In genomic region chr9:118925286-118926110, GRCm38 (mm10) we compare ENCODE assay signal across 8 mouse cellular contexts. TPM values are rescaled to one million over a fixed set of nuclear protein-coding genes. Genes with fewer than 3 reads are reported as not detected.
DNase-seq lines count a peak whose midpoint lies in the region; ATAC-seq lines count a peak whose summit lies in the region.

No protein-coding gene starts in this region.

- peak; percentile 80 to 91 for DNase-seq in CD8-positive naive resting alpha-beta T cell, adult 2 months (ENCODE audit: low read depth in 2 of 2, low spot score in 2 of 2)
- DNase-seq in c-Kit-negative CD71-positive TER-119-positive erythroid progenitor cells, embryonic 14.5 days (ENCODE audit: low read depth, low spot score): peak; percentile 85
- peak; percentile 93 for DNase-seq in fibroblast of lung, adult 2 months (ENCODE audit: low read depth)
- peak; percentile 99 for DNase-seq in kidney, postnatal 10 days
- peak; percentile 97 for DNase-seq in naive thymus-derived CD4-positive, alpha-beta T cell, adult 2 months (ENCODE audit: low read depth)
- peak; percentile 92 for DNase-seq in splenic B cell, adult 2 months (ENCODE audit: low read depth, low spot score)

- H3K4me1 ChIP-seq in heart, embryonic 14.5 days (ENCODE audit: control insufficient read depth in 2 of 2, insufficient read depth in 2 of 2, low read length in 2 of 2): peaks cover 12 to 31% of the 10 kb centered on the region in 2 experiments; a peak in 3 of 4 replicates
- peaks cover 37% of the 10 kb centered on the region for H3K4me1 ChIP-seq in liver, embryonic 12.5 days

- under 1% methylated on average over 53 of the region's 53 CpGs for WGBS in heart, embryonic 14.5 days
- WGBS in liver, embryonic 12.5 days (ENCODE audit: insufficient replicate concordance): under 1% methylated on average over 53 of the region's 53 CpGs

- no peaks in the 10 kb centered on the region for H3K27me3 ChIP-seq in heart, embryonic 14.5 days (ENCODE audit: control insufficient read depth, insufficient read depth, low read length)
- H3K27me3 ChIP-seq in liver, embryonic 12.5 days (replicated peaks): peaks cover 7% of the 10 kb centered on the region; the same call in 1 of the 2 replicates
- no peaks in the 10 kb centered on the region for H3K27me3 ChIP-seq in splenic B cell, adult 2 months (ENCODE audit: control insufficient read depth, insufficient read depth, low read length, poor library complexity, severe bottlenecking)

- H3K4me2 ChIP-seq in heart, embryonic 14.5 days (ENCODE audit: low read length): peak overlapping the region; percentile 93
- H3K4me2 ChIP-seq in liver, embryonic 12.5 days: peak overlapping the region; percentile 99

- H3K9me3 ChIP-seq in heart, embryonic 14.5 days (ENCODE audit: control insufficient read depth, low read length): no peaks in the 10 kb centered on the region
- H3K9me3 ChIP-seq in liver, embryonic 12.5 days (replicated peaks): no peaks in the 10 kb centered on the region

- H3K4me3 ChIP-seq in heart, embryonic 14.5 days (ENCODE audit: control insufficient read depth in 1 of 2, insufficient read depth in 1 of 2, low read depth in 1 of 2, low read length in 2 of 2): peak overlapping the region; percentile 82 to 87
- peak overlapping the region; percentile 73 for H3K4me3 ChIP-seq in liver, embryonic 12.5 days

- no peaks in the 10 kb centered on the region for H3K36me3 ChIP-seq in heart, embryonic 14.5 days (ENCODE audit: control insufficient read depth, insufficient read depth, low read length)
- H3K36me3 ChIP-seq in liver, embryonic 12.5 days: no peaks in the 10 kb centered on the region
- H3K36me3 ChIP-seq in splenic B cell, adult 2 months (ENCODE audit: control insufficient read depth, insufficient read depth, low read length, poor library complexity, severe bottlenecking): no peaks in the 10 kb centered on the region; the same call in 1 of the 2 replicates

- peak; percentile 91 for ATAC-seq in heart, embryonic 14.5 days (ENCODE audit: insufficient number of reproducible peaks, insufficient read depth, low FRiP score, low read depth)
- ATAC-seq in liver, embryonic 12.5 days: peak; percentile 89

- peak overlapping the region; percentile 69 to 76 for H3K27ac ChIP-seq in heart, embryonic 14.5 days (replicated peaks in 1 of 2; ENCODE audit: control insufficient read depth in 1 of 2, insufficient read depth in 1 of 2, low read depth in 2 of 2, low read length in 2 of 2)
- H3K27ac ChIP-seq in liver, embryonic 12.5 days: peak overlapping the region; percentile 86

- H3K9ac ChIP-seq in heart, embryonic 14.5 days (ENCODE audit: low read length): peak overlapping the region; percentile 81
- peak overlapping the region; percentile 84 for H3K9ac ChIP-seq in liver, embryonic 12.5 days

RNA-seq across cellular contexts. Expression of gene Ctdspl, which starts 0.8 kb away (rescaled TPM):
- 10.2 and 10.4 TPM in 2 replicates for polyA plus RNA-seq in heart, embryonic 14.5 days (2014; fragmentation: Nextera tagmentation; extraction: Ambion mirVana)
- 3.9 and 4.4 TPM in 2 replicates for polyA plus RNA-seq in liver, embryonic 12.5 days (2016; fragmentation: Nextera tagmentation; extraction: Ambion mirVana)

Comparison
In these comparisons a context has a peak if more than half of its experiments do, and no peak if none do; other contexts are left out.
1. Peak in every context shown above with its lines: DNase-seq, ATAC-seq, H3K4me3 ChIP-seq and H3K27ac ChIP-seq.